Mouse (Mus musculus) midbrain, embryonic 14.5 days (tissue): ENCODE measurements around the gene Atp7b. TPM values are rescaled to one million over a fixed set of nuclear protein-coding genes. Genes with fewer than 3 reads are reported as not detected.

Source experiments
- ATAC-seq: fragments of 200-750 bp; cut with Nextera tagmentation; 2 replicates; pipeline ENCODE4 v1.8.0; 2017; ENCODE audit warnings: moderate number of reproducible peaks, moderate library complexity; ENCODE audit not compliant: low FRiP score, low TSS enrichment
- DNase-seq: peaks from one replicate; pipeline ENCODE4 v3.0.0-alpha.2; 2015
- H3K27ac ChIP-seq: fragments of 300-500 bp; sonication (generic); replicated peaks from 2 replicates; pipeline ENCODE4 v1.5.1; 2014; ENCODE audit warnings: mild to moderate bottlenecking, low read depth, low read length, moderate library complexity
- H3K27me3 ChIP-seq: fragments of 300-500 bp; sonication (generic); 2 replicates; pipeline ENCODE4 v1.6.1; 2014; ENCODE audit warnings: low read length, control low read depth, mixed read lengths; ENCODE audit not compliant: control insufficient read depth, insufficient read depth
- H3K36me3 ChIP-seq: fragments of 300-500 bp; sonication (generic); 2 replicates; pipeline ENCODE4 v1.6.1; 2014; ENCODE audit warnings: low read length, control low read depth; ENCODE audit not compliant: control insufficient read depth, insufficient read depth
- H3K4me1 ChIP-seq: fragments of 300-500 bp; sonication (generic); 2 replicates; pipeline ENCODE4 v1.6.1; 2014; ENCODE audit warnings: mild to moderate bottlenecking, antibody characterized with exemption, low read length, control low read depth; ENCODE audit not compliant: control insufficient read depth, insufficient read depth
- H3K4me2 ChIP-seq: fragments of 300-500 bp; sonication (generic); 2 replicates; pipeline ENCODE4 v1.6.1; 2014; ENCODE audit warnings: mild to moderate bottlenecking, low read length, moderate library complexity
- H3K4me3 ChIP-seq: fragments of 300-500 bp; sonication (generic); replicated peaks from 2 replicates; pipeline ENCODE4 v1.5.1; 2014; ENCODE audit warnings: low read depth, low read length
- H3K9ac ChIP-seq: fragments of 300-500 bp; sonication (generic); replicated peaks from 2 replicates; pipeline ENCODE4 v1.6.1; 2014; ENCODE audit warnings: mild to moderate bottlenecking, low read length, moderate library complexity
- H3K9me3 ChIP-seq: fragments of 300-500 bp; sonication (generic); 2 replicates; pipeline ENCODE4 v1.6.1; 2016; ENCODE audit warnings: low read length, control low read depth, mixed read lengths; ENCODE audit not compliant: control insufficient read depth
- WGBS: fragments of 180-500 bp; shearing (Covaris S2); extraction: QIAGEN DNeasy Blood & Tissue Kit; methylation state at CpG from one replicate; pipeline ENCODE4 v1.1.7; 2014; 5-methylcytosine and 5-hydroxymethylcytosine counted together
- polyA plus RNA-seq: library from polyadenylated mRNA; unstranded; fragments of >200 nt; fragmentation: Nextera tagmentation; extraction: Ambion mirVana; gene quantifications from 2 replicates; pipeline ENCODE4 v1.2.1, GENCODE M21; 2014

The Atp7b gene
- polyA plus RNA-seq, 1 experiment from 2014 or later: 1.5 TPM

GRCm38 (mm10) chr8:22013034-22013707 is 46.9 kb downstream of the Atp7b start:
- Histone ChIP-seq H3K27me3 (no peaks in the 10 kb centered on the region), H3K4me3 (no peak overlapping the region), H3K4me1 (no peaks in the 10 kb centered on the region), H3K4me2 (no peak overlapping the region), H3K9me3 (no peaks in the 10 kb centered on the region), H3K36me3 (no peaks in the 10 kb centered on the region), H3K27ac (no peak overlapping the region), H3K9ac (no peak overlapping the region)
- 84% methylated on average over 24 of the region's 24 CpGs for WGBS
- ATAC-seq (no peak; the same call in 1 of the 2 replicates), DNase-seq (no peak)

GRCm38 (mm10) chr8:22009403-22009802 is 50.7 kb downstream of the Atp7b start:
- Histone ChIP-seq H3K4me1 (no peaks in the 10 kb centered on the region), H3K36me3 (no peaks in the 10 kb centered on the region), H3K9ac (no peak overlapping the region), H3K27me3 (no peaks in the 10 kb centered on the region), H3K27ac (no peak overlapping the region), H3K9me3 (no peaks in the 10 kb centered on the region), H3K4me3 (no peak overlapping the region), H3K4me2 (no peak overlapping the region)
- 75% methylated on average over 3 of the region's 3 CpGs for WGBS
- ATAC-seq: no peak
- DNase-seq: no peak

GRCm38 (mm10) chr8:22006423-22006822 is 53.7 kb downstream of the Atp7b start:
- Histone ChIP-seq H3K27ac (no peak overlapping the region), H3K9ac (no peak overlapping the region), H3K4me2 (no peak overlapping the region), H3K9me3 (no peaks in the 10 kb centered on the region), H3K36me3 (no peaks in the 10 kb centered on the region), H3K4me1 (no peaks in the 10 kb centered on the region), H3K27me3 (no peaks in the 10 kb centered on the region), H3K4me3 (no peak overlapping the region)
- ATAC-seq (no peak), DNase-seq (no peak)
- WGBS: 88% methylated on average over 6 of the region's 6 CpGs

- Histone ChIP-seq H3K4me3 (no peak overlapping the region), H3K27me3 (no peaks in the 10 kb centered on the region), H3K4me1 (no peaks in the 10 kb centered on the region), H3K9me3 (no peaks in the 10 kb centered on the region), H3K9ac (no peak overlapping the region), H3K4me2 (no peak overlapping the region), H3K36me3 (no peaks in the 10 kb centered on the region), H3K27ac (no peak overlapping the region)
- no peak for DNase-seq
- WGBS: 82% methylated on average over 14 of the region's 14 CpGs
- ATAC-seq: no peak; the same call in 1 of the 2 replicates
Measured at GRCm38 (mm10) chr8:22004750-22005522, 55.2 kb downstream of the Atp7b start.

- WGBS: 55% methylated on average over 3 of the region's 3 CpGs
- Histone ChIP-seq H3K4me3 (no peak overlapping the region), H3K27ac (no peak overlapping the region), H3K9ac (no peak overlapping the region), H3K4me1 (no peaks in the 10 kb centered on the region), H3K4me2 (no peak overlapping the region), H3K36me3 (no peaks in the 10 kb centered on the region), H3K27me3 (no peaks in the 10 kb centered on the region), H3K9me3 (no peaks in the 10 kb centered on the region)
- DNase-seq (no peak), ATAC-seq (no peak)
Measured at GRCm38 (mm10) chr8:21995181-21995580, 64.9 kb downstream of the Atp7b start.

- 25% methylated on average over 6 of the region's 6 CpGs for WGBS
- no peaks in the 10 kb centered on the region for H3K4me1 ChIP-seq
Measured at GRCm38 (mm10) chr8:21992184-21992583, 67.9 kb downstream of the Atp7b start.

GRCm38 (mm10) chr8:21981664-21982337 is 78.3 kb downstream of the Atp7b start:
- DNase-seq (peak; percentile 70), ATAC-seq (0 out of 2 replicates have a peak, but pooled peaks have one; percentile 53)
- no peaks in the 10 kb centered on the region for H3K9me3 ChIP-seq
- no peak overlapping the region for H3K4me2 ChIP-seq
- no peak overlapping the region for H3K27ac ChIP-seq
- H3K36me3 ChIP-seq: no peaks in the 10 kb centered on the region
- no peaks in the 10 kb centered on the region for H3K4me1 ChIP-seq
- 56% methylated on average over 8 of the region's 8 CpGs for WGBS
- H3K9ac ChIP-seq: no peak overlapping the region
- H3K27me3 ChIP-seq: no peaks in the 10 kb centered on the region
- H3K4me3 ChIP-seq: no peak overlapping the region

More at GRCm38 (mm10) chr8:21992184-21992583, 67.9 kb downstream of the Atp7b start:
- Histone ChIP-seq H3K27ac (no peak overlapping the region), H3K9me3 (no peaks in the 10 kb centered on the region), H3K4me3 (no peak overlapping the region), H3K27me3 (no peaks in the 10 kb centered on the region), H3K9ac (no peak overlapping the region), H3K36me3 (no peaks in the 10 kb centered on the region), H3K4me2 (no peak overlapping the region)
- DNase-seq (peak; percentile 71), ATAC-seq (peak; percentile 71; the same call in 1 of the 2 replicates)

- Histone ChIP-seq H3K9ac (no peak overlapping the region), H3K27me3 (no peaks in the 10 kb centered on the region), H3K9me3 (no peaks in the 10 kb centered on the region), H3K4me3 (no peak overlapping the region), H3K36me3 (no peaks in the 10 kb centered on the region), H3K4me1 (no peaks in the 10 kb centered on the region), H3K27ac (0 out of 2 replicates have a peak overlapping the region, but pooled peaks have one; percentile 26), H3K4me2 (no peak overlapping the region)
- WGBS: 48% methylated on average over 4 of the region's 4 CpGs
- peak; percentile 28 for DNase-seq
- no peak for ATAC-seq
Measured at GRCm38 (mm10) chr8:21978193-21978592, 81.9 kb downstream of the Atp7b start.
